Mouse (Mus musculus) myocyte (in vitro differentiated cells): ENCODE data around the gene Tomm40l.

Source experiments
- CEBPB ChIP-seq: IDR thresholded peaks from 2 replicates; pipeline ENCODE4 v1.6.1; 2011; ENCODE audit warnings: mild to moderate bottlenecking, moderate library complexity; ENCODE audit not compliant: poor library complexity, insufficient read depth, severe bottlenecking
- MAX ChIP-seq: IDR thresholded peaks from one replicate; pipeline ENCODE4 v1.6.1; 2011; ENCODE audit warnings: low read depth, mild to moderate bottlenecking, control low read depth
- POLR2A ChIP-seq: IDR thresholded peaks from one replicate; pipeline ENCODE4 v1.6.1; 2011; ENCODE audit warnings: low read depth, mild to moderate bottlenecking, control low read depth, moderate library complexity; ENCODE audit not compliant: insufficient read length
- POLR2AphosphoS2 ChIP-seq: IDR thresholded peaks from one replicate; pipeline ENCODE4 v1.6.1; 2011; ENCODE audit warnings: low read depth, control low read depth; ENCODE audit not compliant: insufficient read length
- TCF12 ChIP-seq: IDR thresholded peaks from one replicate; pipeline ENCODE4 v1.6.1; 2011; ENCODE audit warnings: mild to moderate bottlenecking, control low read depth; ENCODE audit not compliant: poor library complexity, insufficient read depth, severe bottlenecking
- TCF3 ChIP-seq: IDR thresholded peaks from one replicate; pipeline ENCODE4 v1.6.1; 2011; ENCODE audit warnings: low read depth, control low read depth; ENCODE audit not compliant: insufficient read length
- USF1 ChIP-seq: IDR thresholded peaks from one replicate; pipeline ENCODE4 v1.6.1; 2011; ENCODE audit warnings: low read depth, mild to moderate bottlenecking, control low read depth, moderate library complexity

- TF ChIP-seq TCF12 (no peak), POLR2A (no peak), MAX (no peak), USF1 (no peak), POLR2AphosphoS2 (no peak), CEBPB (no peak), TCF3 (no peak)
Measured at GRCm38 (mm10) chr1:171272086-171272485, 49.8 kb upstream of the Tomm40l start.
